Mouse (Mus musculus) limb, embryonic 11.5 days (tissue): Measurements from ENCODE around the gene Arhgap27. TPM values are rescaled to one million over a fixed set of nuclear protein-coding genes. Genes with fewer than 3 reads are reported as not detected.
"Not testable (repeated sequence)": the region's sequence is repeated elsewhere in the genome, so short reads cannot be mapped to it uniquely, and the experiment has no call there.

Experiments
- ATAC-seq: fragments of 200-750 bp; cut with Nextera tagmentation; 2 replicates; pipeline ENCODE4 v1.8.0; 2017; ENCODE audit warnings: low read depth; ENCODE audit not compliant: insufficient number of reproducible peaks, low FRiP score, low TSS enrichment
- DNase-seq: peaks from one replicate; pipeline ENCODE4 v3.0.0-alpha.2; 2015; ENCODE audit warnings: low spot score
- H3K27ac ChIP-seq: fragments of 300-500 bp; sonication (generic); replicated peaks from 2 replicates; pipeline ENCODE4 v1.5.1; 2014; ENCODE audit warnings: low read depth, mild to moderate bottlenecking, low read length
- H3K27me3 ChIP-seq: fragments of 300-500 bp; sonication (generic); 2 replicates; pipeline ENCODE4 v1.6.1; 2014; ENCODE audit warnings: mild to moderate bottlenecking, low read length, mixed read lengths; ENCODE audit not compliant: control insufficient read depth, insufficient read depth
- H3K36me3 ChIP-seq: fragments of 300-500 bp; sonication (generic); 2 replicates; pipeline ENCODE4 v1.6.1; 2014; ENCODE audit warnings: mild to moderate bottlenecking, low read length, moderate library complexity, mixed read lengths; ENCODE audit not compliant: control insufficient read depth, insufficient read depth
- H3K4me1 ChIP-seq: fragments of 300-500 bp; sonication (generic); 2 replicates; pipeline ENCODE4 v1.6.1; 2014; ENCODE audit warnings: low read length, mixed read lengths; ENCODE audit not compliant: control insufficient read depth, insufficient read depth
- H3K4me2 ChIP-seq: fragments of 300-500 bp; sonication (generic); 2 replicates; pipeline ENCODE4 v1.6.1; 2014; ENCODE audit warnings: low read depth, mild to moderate bottlenecking, moderate library complexity; ENCODE audit not compliant: severe bottlenecking
- H3K4me3 ChIP-seq: fragments of 300-500 bp; sonication (generic); 2 replicates; pipeline ENCODE4 v1.5.1; 2014; ENCODE audit warnings: low read depth, low read length
- H3K9ac ChIP-seq: fragments of 300-500 bp; sonication (generic); 2 replicates; pipeline ENCODE4 v1.6.1; 2014; ENCODE audit warnings: mild to moderate bottlenecking, low read length
- H3K9me3 ChIP-seq: fragments of 300-500 bp; sonication (generic); 2 replicates; pipeline ENCODE4 v1.6.1; 2016; ENCODE audit warnings: low read length; ENCODE audit not compliant: control insufficient read depth
- WGBS: fragments of 180-500 bp; shearing (Covaris S2); extraction: QIAGEN DNeasy Blood & Tissue Kit; methylation state at CpG from one replicate; pipeline ENCODE4 v1.1.7; 2014; 5-methylcytosine and 5-hydroxymethylcytosine counted together
- polyA plus RNA-seq: library from polyadenylated mRNA; unstranded; fragments of >200 nt; fragmentation: Nextera tagmentation; extraction: Ambion mirVana; gene quantifications from 2 replicates; pipeline ENCODE4 v1.2.1, GENCODE M21; 2014

The Arhgap27 gene
- polyA plus RNA-seq, 1 experiment from 2014 or later: 4.7 TPM

DNA sequence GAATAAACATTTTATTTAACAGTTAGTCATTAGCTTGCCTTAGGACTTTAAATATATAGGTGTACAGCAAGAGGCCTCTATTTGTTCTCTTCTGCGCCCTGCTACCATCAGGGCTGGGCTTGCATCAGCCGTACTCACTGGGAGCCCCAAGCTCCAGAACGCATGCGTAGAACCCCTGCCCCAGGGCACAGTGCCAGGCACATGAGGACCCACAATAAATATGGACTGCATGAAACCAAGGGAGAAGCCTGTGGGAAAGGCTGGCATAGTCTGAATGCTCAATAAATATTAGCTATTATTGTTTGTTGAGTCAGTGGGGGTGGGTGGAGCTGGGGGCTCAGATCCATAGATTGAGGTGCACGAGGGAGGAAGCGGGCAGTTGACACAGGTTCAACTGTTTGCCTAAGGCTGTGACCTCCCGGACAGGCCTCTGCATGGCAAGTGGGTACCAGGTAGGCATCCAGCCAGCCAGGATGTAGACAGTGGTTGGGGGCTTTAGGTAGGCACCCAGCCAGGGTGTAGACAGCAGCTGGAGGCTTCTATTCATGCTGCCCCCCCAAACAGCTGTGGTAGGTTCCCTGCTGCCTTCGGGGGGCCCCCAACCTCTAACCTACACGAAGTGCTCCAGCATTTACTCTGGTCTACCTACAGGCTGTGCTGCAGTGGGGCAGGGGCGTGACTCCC lies 31.8 kb downstream of the Arhgap27 start:
- H3K27me3 ChIP-seq: peaks cover 26% of the 10 kb centered on the region
- H3K4me1 ChIP-seq: 0 out of 2 replicates have a peak, but pooled peaks cover 5% of the 10 kb centered on the region
- H3K9ac ChIP-seq: no peak overlapping the region
- no peaks in the 10 kb centered on the region for H3K36me3 ChIP-seq
- H3K9me3 ChIP-seq: no peaks in the 10 kb centered on the region
- H3K27ac ChIP-seq: no peak overlapping the region
- 90% methylated on average over 10 of the region's 10 CpGs for WGBS
- no peak overlapping the region for H3K4me2 ChIP-seq
- no peak for DNase-seq
- 0 out of 2 replicates have a peak, but pooled peaks have one; percentile 17 for ATAC-seq
- H3K4me3 ChIP-seq: no peak overlapping the region

DNA sequence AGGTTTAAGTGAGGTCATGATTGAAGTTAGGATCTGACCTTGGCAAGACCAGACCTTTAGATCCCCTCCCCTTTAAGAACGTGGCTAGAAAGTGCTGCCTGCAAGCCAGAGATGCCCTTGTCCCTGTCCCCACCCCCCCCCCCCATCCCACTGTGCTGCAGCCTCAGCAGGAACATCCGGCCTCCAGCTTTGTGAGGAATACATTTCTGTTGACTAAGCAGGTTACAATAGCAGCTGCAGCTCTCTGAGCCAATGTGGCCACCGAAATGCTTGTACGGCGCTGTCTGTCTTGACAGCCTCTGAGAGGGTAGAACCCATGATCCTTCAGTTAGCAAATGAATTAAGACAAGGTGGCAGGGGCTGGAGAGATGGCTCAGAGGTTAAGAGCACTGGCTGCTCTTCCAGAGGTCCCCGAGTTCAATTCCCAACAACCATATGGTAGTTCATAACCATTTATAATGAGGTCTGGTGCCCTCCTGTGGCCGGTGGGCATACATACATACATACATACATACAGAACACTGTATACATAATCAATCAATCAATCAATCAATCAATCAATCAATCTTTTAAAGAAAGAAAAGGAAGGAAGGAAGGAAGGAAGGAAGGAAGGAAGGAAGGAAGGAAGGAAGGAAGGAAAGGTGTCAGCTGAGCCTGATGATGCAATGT lies 32.7 kb downstream of the Arhgap27 start:
- Histone ChIP-seq H3K36me3 (no peaks in the 10 kb centered on the region), H3K4me3 (no peak overlapping the region), H3K9me3 (no peaks in the 10 kb centered on the region), H3K27ac (no peak overlapping the region), H3K4me2 (no peak overlapping the region), H3K9ac (no peak overlapping the region), H3K27me3 (peaks cover 26% of the 10 kb centered on the region), H3K4me1 (0 out of 2 replicates have a peak, but pooled peaks cover 5% of the 10 kb centered on the region)
- no peak for DNase-seq
- 74% methylated on average over 7 of the region's 7 CpGs for WGBS
- ATAC-seq: no peak

DNA sequence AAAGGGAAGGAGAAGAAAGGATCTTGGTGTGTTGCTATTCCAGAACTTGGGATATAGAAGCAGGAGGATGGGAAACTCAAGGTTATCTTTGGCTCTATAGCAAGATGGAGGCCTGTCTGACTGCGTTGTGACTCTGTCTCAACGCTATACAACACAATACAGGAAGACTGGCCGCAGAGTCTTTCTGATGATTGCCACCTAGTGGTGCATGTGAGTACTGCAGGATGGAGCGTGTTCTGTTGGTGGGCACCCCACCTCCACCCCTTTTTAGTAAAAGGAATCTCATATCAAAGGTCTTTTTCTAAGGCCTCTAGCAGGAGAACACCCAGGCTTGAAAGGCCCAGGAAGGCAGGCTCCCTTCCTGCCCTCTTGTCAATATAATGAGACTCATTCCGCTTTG lies 36.5 kb downstream of the Arhgap27 start:
- DNase-seq: peak; percentile 91
- no peak overlapping the region for H3K4me2 ChIP-seq
- H3K27ac ChIP-seq: no peak overlapping the region
- H3K9ac ChIP-seq: no peak overlapping the region
- H3K27me3 ChIP-seq: no peaks in the 10 kb centered on the region
- ATAC-seq: no peak
- 17% methylated on average over 5 of the region's 5 CpGs for WGBS
- H3K4me1 ChIP-seq: peaks cover 3% of the 10 kb centered on the region; the same call in 1 of the 2 replicates
- H3K36me3 ChIP-seq: no peaks in the 10 kb centered on the region
- H3K9me3 ChIP-seq: no peaks in the 10 kb centered on the region
- H3K4me3 ChIP-seq: no peak overlapping the region

- H3K9me3 ChIP-seq: no peaks in the 10 kb centered on the region
- WGBS: 23% methylated on average over 8 of the region's 8 CpGs
- no peaks in the 10 kb centered on the region for H3K36me3 ChIP-seq
- no peak overlapping the region for H3K4me2 ChIP-seq
- H3K4me1 ChIP-seq: peaks cover 3% of the 10 kb centered on the region; the same call in 1 of the 2 replicates
- peak; percentile 86 for DNase-seq
- ATAC-seq: no peak
- H3K27ac ChIP-seq: no peak overlapping the region
- H3K4me3 ChIP-seq: no peak overlapping the region
- no peaks in the 10 kb centered on the region for H3K27me3 ChIP-seq
- H3K9ac ChIP-seq: no peak overlapping the region
Observed at GRCm38 (mm10) chr11:103325172-103325571, 38.3 kb downstream of the Arhgap27 start.

GRCm38 (mm10) chr11:103324723-103325122 lies 38.8 kb downstream of the Arhgap27 start:
- H3K4me2 ChIP-seq: no peak overlapping the region
- no peak overlapping the region for H3K27ac ChIP-seq
- H3K9ac ChIP-seq: no peak overlapping the region
- DNase-seq: no peak
- no peak overlapping the region for H3K4me3 ChIP-seq
- ATAC-seq: no peak
- no peaks in the 10 kb centered on the region for H3K27me3 ChIP-seq
- peaks cover 3% of the 10 kb centered on the region; the same call in 1 of the 2 replicates for H3K4me1 ChIP-seq
- H3K36me3 ChIP-seq: no peaks in the 10 kb centered on the region
- H3K9me3 ChIP-seq: no peaks in the 10 kb centered on the region
- 55% methylated on average over 13 of the region's 13 CpGs for WGBS

DNA sequence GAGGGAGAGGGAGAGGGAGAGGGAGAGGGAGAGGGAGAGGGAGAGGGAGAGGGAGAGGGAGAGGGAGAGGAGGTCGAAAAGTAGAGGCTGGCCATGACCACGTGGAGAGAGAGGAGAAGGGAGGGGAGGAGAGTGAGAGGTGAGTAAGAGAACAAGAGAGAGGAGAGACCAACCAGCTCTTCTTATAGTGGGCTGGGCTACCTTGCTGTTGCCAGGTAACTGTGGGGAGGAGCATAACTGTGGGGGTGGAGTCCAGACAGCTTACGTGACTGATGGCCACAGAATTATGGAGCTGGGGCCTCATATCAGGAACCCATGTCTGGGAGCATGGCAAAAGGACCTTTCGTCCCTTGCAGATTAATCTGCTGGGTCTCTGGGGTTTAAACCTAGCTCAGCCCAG lies 40.7 kb downstream of the Arhgap27 start:
- 57% methylated on average over 4 of the region's 4 CpGs for WGBS
- H3K36me3 ChIP-seq, DNase-seq, ATAC-seq, H3K27me3 ChIP-seq, H3K4me2 ChIP-seq, H3K4me3 ChIP-seq, H3K4me1 ChIP-seq, H3K9me3 ChIP-seq, H3K27ac ChIP-seq, H3K9ac ChIP-seq: not testable (repeated sequence)

- DNase-seq: no peak
- H3K4me1 ChIP-seq: peaks cover 3% of the 10 kb centered on the region; the same call in 1 of the 2 replicates
Observed at GRCm38 (mm10) chr11:103320646-103321045, 42.8 kb downstream of the Arhgap27 start.

DNA sequence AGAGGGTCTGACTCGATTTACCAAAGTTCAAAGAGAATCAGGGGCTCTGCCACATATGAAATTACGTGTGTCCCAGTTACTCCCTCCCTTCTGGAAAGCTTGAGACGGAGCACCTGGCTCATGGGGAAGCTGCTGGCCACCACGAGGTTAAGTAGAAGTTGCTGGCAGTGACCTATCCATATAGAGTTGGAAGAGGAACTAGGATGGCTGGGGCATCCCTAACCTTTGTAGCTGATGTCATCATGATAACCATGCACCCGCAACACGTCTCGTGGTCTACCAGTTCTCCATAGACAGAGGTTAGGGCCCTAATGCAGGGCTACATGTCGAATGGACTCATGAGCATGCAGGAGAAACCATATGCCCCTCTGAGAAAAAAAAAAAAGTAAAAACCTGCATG lies 43.3 kb downstream of the Arhgap27 start:
- no peak overlapping the region for H3K4me2 ChIP-seq
- H3K9me3 ChIP-seq: no peaks in the 10 kb centered on the region
- H3K9ac ChIP-seq: no peak overlapping the region
- 83% methylated on average over 8 of the region's 8 CpGs for WGBS
- no peak for ATAC-seq
- no peak for DNase-seq
- no peaks in the 10 kb centered on the region for H3K27me3 ChIP-seq
- H3K36me3 ChIP-seq: no peaks in the 10 kb centered on the region; the same call in 1 of the 2 replicates
- no peak overlapping the region for H3K27ac ChIP-seq
- peaks cover 3% of the 10 kb centered on the region; the same call in 1 of the 2 replicates for H3K4me1 ChIP-seq
- no peak overlapping the region for H3K4me3 ChIP-seq

More at GRCm38 (mm10) chr11:103320646-103321045, 42.8 kb downstream of the Arhgap27 start:
- H3K27ac ChIP-seq: no peak overlapping the region
- ATAC-seq: no peak
- H3K27me3 ChIP-seq: no peaks in the 10 kb centered on the region
- H3K36me3 ChIP-seq: no peaks in the 10 kb centered on the region; the same call in 1 of the 2 replicates
- H3K4me3 ChIP-seq: no peak overlapping the region
- WGBS: 73% methylated on average over 4 of the region's 4 CpGs
- no peak overlapping the region for H3K4me2 ChIP-seq
- no peak overlapping the region for H3K9ac ChIP-seq
- no peaks in the 10 kb centered on the region for H3K9me3 ChIP-seq
